Mouse (Mus musculus) testis, adult 2 months (tissue): Measurements from ENCODE around the gene Ankzf1.

Experiments used
- CTCF ChIP-seq: fragments of 200-500 bp; IDR thresholded peaks from 2 replicates; pipeline ENCODE4 v1.5.1; 2012; ENCODE audit warnings: low read depth, mild to moderate bottlenecking, inconsistent platforms, low read length, moderate library complexity; ENCODE audit not compliant: control insufficient read depth, insufficient read depth, insufficient replicate concordance
- POLR2A ChIP-seq: fragments of 200-500 bp; IDR thresholded peaks from 2 replicates; pipeline ENCODE4 v1.6.1; 2012; ENCODE audit warnings: low read depth, mild to moderate bottlenecking, inconsistent platforms, low read length, moderate library complexity; ENCODE audit not compliant: control insufficient read depth

- TF ChIP-seq CTCF (no peak), POLR2A (no peak)
Observed at GRCm38 (mm10) chr1:75248041-75248772, 56.3 kb downstream of the Ankzf1 start.
